Mouse (Mus musculus): Measurements from ENCODE around the gene Gng13. TPM values are rescaled to one million over a fixed set of nuclear protein-coding genes. Genes with fewer than 3 reads are reported as not detected.

The Gng13 gene
- total and polyA plus RNA-seq, 3 experiments, result 1.3 to 2.9 TPM; not detected in 1

GRCm38 (mm10) chr17:25715627-25716026, 1.3 kb upstream of the Gng13 start:
- Histone ChIP-seq H3K27me3 (replicated peaks) (peaks cover 35% of the 10 kb centered on the region), H3K79me2 (replicated peaks; ENCODE audit: control insufficient read depth, extremely low read depth, insufficient read depth, poor library complexity, severe bottlenecking) (no peaks in the 10 kb centered on the region), H3K9me3 (replicated peaks; ENCODE audit: low read length) (peaks cover 4% of the 10 kb centered on the region), H3K9ac (ENCODE audit: insufficient read depth, low read depth) (no peak overlapping the region), H3K27ac (ENCODE audit: insufficient read depth, low read depth) (no peak overlapping the region), H3K4me3 (replicated peaks in 1 of 3; ENCODE audit: low read depth in 2 of 3, low read length in 2 of 3, poor library complexity in 1 of 3) (no peak overlapping the region), H3K4me2 (ENCODE audit: insufficient read depth, low read depth, poor library complexity, severe bottlenecking) (no peak overlapping the region), H3K36me3 (replicated peaks in 1 of 2; ENCODE audit: control insufficient read depth in 1 of 2, insufficient read depth in 1 of 2, low read length in 1 of 2) (peaks cover 16 to 31% of the 10 kb centered on the region in 2 experiments), H3K4me1 (ENCODE audit: control insufficient read depth in 1 of 2, insufficient read depth in 2 of 2) (peaks cover 23 to 34% of the 10 kb centered on the region in 2 experiments)
- dilution Hi-C loops (cut with MboI; ENCODE audit: extremely low pct_ligation_motif_present, extremely low pct_unique_long_range_greater_than_20kb, low sequenced_read_pairs), result no loop called here
- TF ChIP-seq IRF4 (IDR thresholded peaks at IDR 0.05; ENCODE audit: low read depth, low read length), result no peak
- no peak for TF ChIP-seq MAX (IDR thresholded peaks at IDR 0.05; ENCODE audit: low read length)
- no peak for TF ChIP-seq POLR2AphosphoS2 (IDR thresholded peaks at IDR 0.05; ENCODE audit: low read depth, low read length)
- no peak for TF ChIP-seq ZMIZ1 (IDR thresholded peaks at IDR 0.05; ENCODE audit: low read depth, low read length)
- TF ChIP-seq E2F4 (IDR thresholded peaks at IDR 0.05; ENCODE audit: insufficient replicate concordance, low read depth, low read length), result no peak
- no peak for TF ChIP-seq USF1 (IDR thresholded peaks at IDR 0.05; ENCODE audit: low read depth, low read length)
- no peak for TF ChIP-seq TCF12 (IDR thresholded peaks at IDR 0.05; ENCODE audit: low read depth, low read length)
- no peak for TF ChIP-seq CTCF (conservative IDR thresholded peaks at IDR 0.05 in 1 of 2, IDR thresholded peaks at IDR 0.05 in 1 of 2; ENCODE audit: low read depth in 2 of 2, low read length in 2 of 2)
- no peak for TF ChIP-seq UBTF (IDR thresholded peaks at IDR 0.05; ENCODE audit: low read depth, low read length)
- TF ChIP-seq MXI1 (IDR thresholded peaks at IDR 0.05; ENCODE audit: low read depth, low read length), result no peak
- DNase-seq (ENCODE audit: extremely low read depth), result no peak
- in situ Hi-C loops (cut with MboI; ENCODE audit: low pct_ligation_motif_present, low pct_unique_long_range_greater_than_20kb, low sequenced_read_pairs), result no loop called here

- no peak overlapping the region for H3K4me2 ChIP-seq (ENCODE audit: insufficient read depth, low read depth, poor library complexity, severe bottlenecking)
- TF ChIP-seq NRF1 (IDR thresholded peaks at IDR 0.05; ENCODE audit: low read depth, low read length) (no peak), CHD1 (IDR thresholded peaks at IDR 0.05; ENCODE audit: low read depth, low read length) (no peak), POLR2AphosphoS2 (IDR thresholded peaks at IDR 0.05; ENCODE audit: low read depth, low read length) (0 out of 2 replicates have a peak, but pooled peaks have one; percentile 42), MYC (IDR thresholded peaks at IDR 0.05; ENCODE audit: low read depth, low read length) (no peak), USF2 (conservative IDR thresholded peaks at IDR 0.05; ENCODE audit: low read depth, low read length) (no peak), ELF1 (IDR thresholded peaks at IDR 0.05; ENCODE audit: low read depth, low read length) (no peak)
Measured at GRCm38 (mm10) chr17:25716130-25716529, 841 bp upstream of the Gng13 start.

More at GRCm38 (mm10) chr17:25716130-25716529, 841 bp upstream of the Gng13 start:
- H3K27me3 ChIP-seq (replicated peaks), result peaks cover 31% of the 10 kb centered on the region
- no peak overlapping the region for H3K4me3 ChIP-seq (replicated peaks in 1 of 3; ENCODE audit: low read depth in 2 of 3, low read length in 2 of 3, poor library complexity in 1 of 3)
- dilution Hi-C loops (cut with MboI; ENCODE audit: extremely low pct_ligation_motif_present, extremely low pct_unique_long_range_greater_than_20kb, low sequenced_read_pairs) (no loop called here), in situ Hi-C loops (cut with MboI; ENCODE audit: low pct_ligation_motif_present, low pct_unique_long_range_greater_than_20kb, low sequenced_read_pairs) (no loop called here)
- peaks cover 23 to 34% of the 10 kb centered on the region in 2 experiments for H3K4me1 ChIP-seq (ENCODE audit: control insufficient read depth in 1 of 2, insufficient read depth in 2 of 2)
- no peak overlapping the region for H3K9ac ChIP-seq (ENCODE audit: insufficient read depth, low read depth)
- no peak overlapping the region for H3K27ac ChIP-seq (ENCODE audit: insufficient read depth, low read depth)
- H3K79me2 ChIP-seq (replicated peaks; ENCODE audit: control insufficient read depth, extremely low read depth, insufficient read depth, poor library complexity, severe bottlenecking), result no peaks in the 10 kb centered on the region
- H3K36me3 ChIP-seq (replicated peaks in 1 of 2; ENCODE audit: control insufficient read depth in 1 of 2, insufficient read depth in 1 of 2, low read length in 1 of 2), result peaks cover 21 to 36% of the 10 kb centered on the region in 2 experiments
- peaks cover 4% of the 10 kb centered on the region for H3K9me3 ChIP-seq (replicated peaks; ENCODE audit: low read length)
- DNase-seq (ENCODE audit: extremely low read depth), result peak; percentile 18

Data from CH12.LX (cell line).